Mouse (Mus musculus): ENCODE measurements around the gene Gm765.

The Gm765 gene

DNA sequence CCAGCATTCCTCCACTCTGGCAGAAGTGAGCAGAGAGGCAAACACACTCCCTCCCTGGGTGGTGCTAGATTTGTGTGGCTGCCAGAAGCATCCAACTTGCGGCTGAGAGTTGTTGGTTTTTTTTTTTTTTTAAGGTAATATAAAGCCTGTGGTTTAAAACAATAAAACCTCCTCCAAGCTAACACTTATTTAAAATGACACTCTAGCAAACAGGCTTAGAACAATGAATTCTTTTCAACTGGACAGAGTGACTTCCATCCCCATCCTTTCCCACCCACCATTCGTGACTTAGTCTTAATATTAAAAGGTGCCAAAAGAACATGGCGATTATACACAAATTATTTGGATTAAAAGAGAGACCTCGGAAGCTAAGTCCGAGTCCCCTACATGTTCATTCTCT, at the start of gene Gm765:
TSS of gene Gm765 (minus strand) at position 101 of the 400 bp plus-strand sequence.
- DNase-seq: no peak

DNA sequence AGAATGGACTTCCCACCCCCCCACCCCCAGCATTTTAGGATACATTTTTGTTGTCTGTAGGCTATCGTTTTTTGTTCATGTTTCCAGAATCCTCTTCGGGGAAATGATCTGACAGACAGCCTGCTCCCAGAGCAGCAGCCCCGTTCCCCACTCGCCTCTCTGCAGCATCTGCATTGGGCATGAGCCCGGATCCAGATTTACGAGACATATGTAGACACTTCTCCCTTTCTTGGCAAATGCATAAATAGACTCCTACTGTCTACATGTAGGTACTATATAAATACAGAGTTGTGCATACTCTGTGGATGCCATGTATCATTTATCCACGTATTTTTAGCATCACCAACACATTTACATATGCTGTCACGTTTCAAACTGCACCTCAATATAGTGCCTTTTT, 42.9 kb upstream of the Gm765 start:
- DNase-seq: no peak

DNA sequence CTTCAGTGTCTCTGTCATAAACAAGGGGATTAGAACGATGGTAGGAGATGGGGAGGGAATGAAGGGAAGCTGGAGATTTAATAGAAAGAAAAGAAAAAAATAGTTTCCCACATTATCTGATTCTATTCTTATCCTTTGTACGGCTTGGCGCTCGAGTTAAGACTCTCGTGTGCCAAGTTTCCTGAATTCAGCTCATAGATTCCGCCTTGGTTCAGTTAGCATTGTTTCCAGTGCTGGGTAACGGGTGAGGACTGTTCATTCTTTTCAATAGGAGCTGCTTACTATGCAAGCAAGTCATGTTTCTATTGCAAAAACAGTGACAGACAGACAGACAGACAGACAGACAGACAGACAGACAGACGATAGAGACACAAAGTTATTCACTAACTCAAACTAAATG, 41.9 kb upstream of the Gm765 start:
- DNase-seq: no peak

DNA sequence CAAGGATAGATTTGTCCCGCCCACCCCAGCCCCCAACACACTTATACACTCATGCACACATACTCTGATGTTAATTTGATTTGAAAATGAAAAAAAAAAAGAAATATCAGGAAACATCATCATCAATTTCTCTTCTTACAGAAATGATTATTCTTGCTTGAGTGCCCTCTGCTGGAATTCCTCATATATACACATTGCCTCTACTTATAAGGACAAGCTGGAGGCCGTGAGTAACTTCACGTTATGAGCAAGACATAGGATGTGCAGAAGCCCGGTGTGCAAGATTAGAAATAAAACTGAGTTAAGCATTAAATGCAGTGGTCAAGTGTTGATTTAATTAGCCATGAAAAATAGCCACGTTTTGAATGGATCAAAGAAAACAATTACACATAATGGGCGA, 40.9 kb upstream of the Gm765 start:
- DNase-seq: peak in 1 of 2 experiments; percentile 17

DNA sequence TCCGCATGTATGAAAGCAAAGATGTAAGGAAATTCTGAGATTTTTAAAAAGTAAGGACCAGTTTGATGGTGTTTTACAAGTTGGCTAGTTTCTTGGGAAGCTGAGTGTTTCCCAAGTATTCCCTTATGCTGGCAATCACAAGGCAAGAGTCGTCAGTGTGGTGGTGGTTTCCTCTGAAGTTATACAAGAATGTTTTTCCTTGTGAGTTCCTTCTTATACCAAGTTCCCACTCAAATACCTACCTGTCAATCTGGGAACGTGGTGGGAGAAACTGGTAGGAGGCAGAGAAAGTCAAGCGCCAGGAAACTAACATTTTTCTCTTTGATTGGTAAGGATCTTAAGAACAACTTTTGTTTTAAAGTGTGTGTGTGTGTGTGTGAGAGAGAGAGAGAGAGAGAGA, 23.6 kb upstream of the Gm765 start:
- DNase-seq: no peak

DNA sequence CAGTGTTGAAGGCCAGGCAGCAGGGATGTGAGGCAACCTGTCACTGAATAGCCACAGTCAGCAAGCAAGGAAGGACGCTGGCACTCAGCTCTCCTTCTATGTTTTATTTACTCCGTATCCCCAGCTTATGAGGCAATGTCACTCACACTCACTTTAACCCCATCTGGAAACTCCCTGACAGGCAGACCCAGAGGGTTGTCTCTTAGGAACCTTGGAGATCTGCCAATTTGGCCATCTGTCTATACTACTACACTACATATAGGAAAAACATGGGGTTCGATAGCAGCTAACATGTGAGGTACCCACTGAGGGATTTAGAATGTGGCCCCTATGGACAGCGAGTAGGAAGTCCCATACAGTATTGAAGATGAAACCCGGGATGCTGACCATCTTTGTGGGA, 12.7 kb upstream of the Gm765 start:
- DNase-seq: no peak

DNA sequence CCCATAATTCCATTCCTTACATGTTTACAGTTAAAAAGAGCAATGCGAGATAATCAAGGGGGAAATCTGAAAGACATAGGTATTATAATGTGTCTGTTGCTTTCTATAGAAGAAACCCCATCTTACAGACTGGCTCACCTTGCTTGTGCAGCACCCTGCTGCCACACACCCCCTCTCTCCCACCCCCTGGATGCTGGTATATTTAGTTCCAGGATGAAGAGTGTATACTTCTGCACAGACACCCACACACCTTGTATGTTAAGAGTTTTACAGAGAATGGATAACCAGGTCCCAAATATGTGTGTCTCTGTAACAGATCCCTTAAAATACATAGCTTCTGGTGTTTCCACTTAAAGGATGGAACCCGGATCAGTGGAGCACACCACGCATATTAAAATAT, 10.7 kb upstream of the Gm765 start:
- DNase-seq: no peak

DNA sequence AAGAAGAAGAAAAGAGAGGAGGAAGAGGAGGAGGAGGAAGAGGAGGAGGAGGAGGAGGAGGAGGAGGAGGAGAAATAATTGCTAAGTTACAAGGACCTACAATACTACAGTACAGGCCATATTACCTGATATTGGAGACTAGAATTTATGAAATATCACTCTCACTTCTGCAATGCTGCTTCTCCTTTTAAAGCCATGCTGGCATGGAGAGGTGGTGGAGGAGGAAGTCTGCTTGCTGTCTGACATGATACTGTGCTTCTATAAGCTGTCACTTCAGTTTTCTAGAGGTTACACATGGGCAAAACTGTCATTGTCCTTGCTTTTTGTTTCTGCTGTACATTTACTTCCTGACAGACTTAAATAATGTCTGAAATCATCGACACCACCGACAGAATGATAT, 9.8 kb downstream of the Gm765 start:
- peak in 1 of 2 experiments; percentile 4 for DNase-seq

DNA sequence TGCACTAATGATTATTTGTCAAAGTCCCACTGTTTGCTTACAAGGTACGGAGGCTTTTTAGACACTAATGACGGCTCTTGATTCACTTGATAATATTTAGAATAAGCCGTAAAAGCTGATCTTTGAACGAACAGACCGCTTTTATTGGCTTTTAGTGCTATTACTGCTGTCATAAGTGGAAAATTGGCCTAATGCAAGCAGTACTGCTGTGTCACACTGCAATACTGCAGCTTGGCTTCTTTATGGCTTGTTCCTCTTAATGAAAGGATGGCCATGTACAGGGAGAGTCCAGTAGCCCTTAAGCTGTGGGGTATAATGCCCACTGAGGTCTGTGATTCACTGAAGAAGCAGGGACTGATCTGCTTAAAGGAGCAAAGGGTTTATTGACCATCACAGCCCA, 30.9 kb downstream of the Gm765 start:
- DNase-seq: no peak

DNA sequence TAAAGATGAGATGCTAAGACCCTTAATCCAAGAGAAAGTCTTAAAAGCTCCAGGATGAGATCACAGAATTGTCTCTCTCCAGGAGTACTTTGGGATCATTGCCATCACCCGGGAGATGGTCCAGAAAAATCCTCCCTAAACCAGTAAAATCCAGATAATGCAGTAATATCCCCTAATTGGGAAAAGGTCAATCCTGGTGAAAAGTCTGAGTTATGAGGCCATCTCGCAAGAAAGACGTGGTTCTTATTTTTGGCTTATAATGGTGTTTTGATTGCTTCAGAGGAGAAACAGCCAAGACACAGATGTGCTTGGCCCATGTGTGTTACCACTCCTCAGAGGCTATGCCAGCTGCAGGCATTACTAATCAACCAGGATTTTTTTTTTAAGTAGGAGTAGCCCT, 34.9 kb downstream of the Gm765 start:
- no peak for DNase-seq

DNA sequence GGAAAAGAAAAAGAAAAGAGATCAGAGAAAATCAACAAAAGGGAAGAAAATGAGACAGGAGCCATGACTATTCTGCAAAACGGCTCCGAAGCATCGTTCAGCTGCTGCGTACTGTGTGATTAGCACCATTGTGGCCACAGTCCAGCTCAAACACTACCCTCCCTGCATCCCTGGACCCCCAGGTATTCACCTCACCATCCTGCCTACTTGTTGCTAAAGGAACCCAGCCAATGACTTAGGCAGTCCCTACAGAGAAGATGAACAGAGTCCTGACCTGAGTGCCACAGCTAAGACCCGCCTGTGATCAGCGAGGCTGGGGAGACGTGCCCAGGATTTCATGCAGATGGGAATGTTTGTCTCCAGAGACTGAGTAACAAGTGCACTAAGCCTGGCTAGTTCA, 35.4 kb downstream of the Gm765 start:
- DNase-seq: no peak

DNA sequence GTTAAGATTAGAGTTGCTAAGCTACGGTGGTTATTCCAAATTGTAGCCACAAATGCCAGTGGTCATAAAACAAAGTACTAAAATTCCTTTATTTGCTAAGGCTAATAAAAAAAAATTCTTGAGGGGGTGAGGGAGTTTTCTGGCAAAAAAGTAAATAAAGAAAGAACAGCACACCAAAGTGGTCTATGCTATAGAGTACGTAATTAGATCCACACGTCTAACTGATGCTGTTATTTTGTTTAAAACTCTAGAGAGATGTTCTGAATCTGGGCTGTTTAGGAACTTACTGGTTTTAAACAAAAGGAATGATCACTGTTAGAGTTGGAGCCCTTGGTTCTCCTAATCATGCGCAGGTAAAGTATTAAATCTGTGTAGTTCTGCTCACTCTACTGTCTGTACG, 50.5 kb downstream of the Gm765 start:
- DNase-seq: no peak

DNA sequence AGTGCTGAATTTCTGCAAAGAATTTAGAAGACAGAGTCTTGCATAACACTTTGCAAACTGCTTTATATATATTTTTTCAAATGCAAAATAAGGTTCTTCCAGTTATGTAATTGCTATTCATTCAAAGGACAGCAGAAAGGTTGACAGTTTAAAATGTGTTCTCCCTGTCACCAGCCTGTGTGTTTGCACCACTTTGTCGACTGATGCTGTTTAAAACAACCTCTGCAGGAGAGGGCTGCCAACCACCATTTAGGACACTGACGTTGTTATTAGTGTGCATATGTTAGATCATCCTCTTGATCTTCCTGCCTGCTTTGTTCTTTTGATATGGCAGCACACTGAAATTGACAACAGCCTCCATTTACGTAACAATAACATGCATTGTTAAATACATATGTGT, 54.2 kb downstream of the Gm765 start:
- no peak for DNase-seq

DNA sequence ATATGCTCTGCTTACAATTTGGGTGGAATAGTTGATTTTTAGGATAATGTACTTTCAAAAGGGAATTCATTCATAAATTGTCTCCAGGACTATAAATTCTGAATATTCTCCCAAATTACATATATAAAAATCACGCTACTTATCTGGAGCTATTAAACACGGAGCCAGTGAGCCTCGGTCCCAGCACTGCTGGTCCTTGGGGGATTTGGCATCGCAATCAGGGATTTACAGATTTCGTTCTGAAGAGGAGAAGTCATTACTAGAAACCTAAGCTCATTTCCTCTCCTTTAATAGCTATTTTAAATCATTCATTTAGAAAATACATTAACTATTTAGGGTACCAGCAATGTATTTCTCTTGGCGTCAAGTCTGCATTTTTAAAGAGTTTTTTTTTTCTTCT, 55.0 kb downstream of the Gm765 start:
- no peak for DNase-seq

DNA sequence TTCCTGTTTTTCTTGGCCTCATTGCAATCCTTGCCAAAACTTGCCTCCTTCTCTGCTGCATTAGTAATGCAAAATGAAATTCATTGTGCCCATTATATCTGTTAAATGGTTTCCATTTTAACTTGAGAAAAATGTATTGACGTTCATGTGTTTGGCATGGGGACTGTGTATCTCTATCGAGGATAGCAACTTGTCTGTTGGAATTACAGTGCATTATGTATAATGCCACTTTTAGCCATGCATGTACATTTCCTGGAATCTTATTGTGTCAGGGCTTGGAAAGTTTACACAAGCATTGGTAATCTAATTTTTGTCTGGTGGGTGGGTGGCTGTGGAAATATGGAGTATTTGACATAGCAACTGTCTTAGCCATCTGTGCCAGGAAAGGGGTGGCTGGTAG, 57.4 kb downstream of the Gm765 start:
- DNase-seq: no peak

DNA sequence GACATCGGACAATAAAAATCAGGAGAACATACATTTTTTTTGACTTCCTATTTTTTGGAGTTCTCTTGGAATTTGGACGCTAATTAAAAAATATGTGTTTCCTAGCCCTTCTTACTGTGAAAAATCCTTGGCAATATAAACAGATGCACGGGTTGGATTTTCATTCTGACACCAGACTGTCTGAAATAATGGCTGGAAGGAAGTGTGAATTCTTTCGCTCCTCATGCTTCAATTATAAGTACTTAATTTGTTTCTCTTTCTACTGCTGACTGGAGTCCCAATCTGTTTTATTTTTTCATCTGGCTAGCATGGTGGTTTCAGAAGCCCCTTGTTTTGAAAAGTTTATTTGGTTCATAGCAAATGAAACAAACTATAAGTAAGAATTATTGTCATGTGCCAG, 59.8 kb downstream of the Gm765 start:
- DNase-seq: no peak

DNA sequence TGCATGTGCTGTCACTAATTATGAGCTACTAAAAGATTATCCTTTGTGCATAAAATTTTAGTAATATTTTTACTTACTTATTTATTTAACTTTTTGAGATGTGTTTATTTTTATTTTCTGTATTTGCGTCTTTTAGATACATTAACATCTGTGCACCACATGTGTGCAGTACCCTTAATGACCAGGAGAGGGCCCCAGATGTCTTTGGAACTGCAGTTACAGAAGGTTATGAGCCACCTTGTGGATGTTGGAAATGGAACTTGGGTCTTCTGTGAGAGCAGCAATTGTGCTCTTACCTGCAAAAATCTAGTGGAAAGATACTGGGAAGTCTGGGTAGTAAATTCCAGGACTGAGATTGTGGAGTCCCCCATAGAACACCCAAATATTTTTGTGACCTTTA, 71.0 kb downstream of the Gm765 start:
- DNase-seq: peak; percentile 30 to 67

DNA sequence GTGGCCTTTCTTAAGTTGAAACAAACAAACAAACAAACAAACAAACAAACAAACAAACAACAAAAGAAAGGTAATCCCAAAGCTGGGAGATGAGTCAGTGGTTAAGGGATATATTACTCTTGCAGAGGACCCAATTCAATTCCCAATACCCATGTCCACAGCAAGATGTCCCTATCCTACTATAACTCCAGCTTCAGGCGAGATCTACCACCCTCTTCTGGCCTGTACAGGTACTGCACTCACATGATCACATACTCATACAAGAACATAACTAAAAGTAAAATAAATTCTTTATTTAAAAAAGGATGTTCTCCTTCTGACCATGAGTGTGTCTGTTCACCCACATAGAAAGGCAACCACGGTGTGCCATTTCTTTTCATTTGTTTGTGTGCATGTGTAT, 79.6 kb downstream of the Gm765 start:
- DNase-seq: no peak

DNA sequence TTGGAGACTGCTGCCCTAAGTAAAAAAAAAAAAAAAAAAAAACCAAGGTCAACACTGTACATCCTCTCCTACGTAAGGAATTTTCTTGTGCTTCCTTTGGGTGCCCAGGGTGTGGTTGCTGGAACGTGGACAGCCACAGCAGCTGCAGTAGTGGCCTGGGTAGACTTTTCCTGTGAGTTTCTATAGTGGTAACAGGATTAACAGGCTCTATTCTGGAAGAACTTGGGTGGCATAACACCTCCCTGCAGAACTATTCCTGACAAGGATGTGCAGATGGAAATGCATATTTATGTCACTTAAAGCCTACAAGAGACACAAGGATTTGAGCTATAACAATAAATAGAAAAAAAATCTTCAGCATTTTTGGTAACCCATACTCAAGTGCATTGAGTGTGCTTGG, 83.5 kb downstream of the Gm765 start:
- no peak for DNase-seq

DNA sequence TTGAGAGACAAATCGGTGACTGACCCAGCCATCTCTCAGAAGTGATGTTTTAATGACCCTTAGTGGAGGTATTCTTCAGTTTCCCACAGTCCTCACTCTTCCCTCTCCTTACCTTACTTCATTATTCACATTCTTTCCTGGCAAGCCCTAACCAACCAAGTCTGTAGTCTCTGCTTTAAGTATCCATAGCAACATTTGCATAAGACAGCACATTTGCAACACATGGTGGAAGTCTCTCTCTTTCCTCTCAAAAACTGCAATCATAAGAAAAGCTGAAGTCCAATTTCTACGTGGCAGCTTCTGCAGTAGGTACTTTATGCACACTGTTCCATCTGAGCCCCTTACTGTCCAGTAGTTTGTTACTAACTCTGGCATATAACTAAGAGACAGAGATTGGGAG, 96.1 kb downstream of the Gm765 start:
- no peak for DNase-seq

DNA sequence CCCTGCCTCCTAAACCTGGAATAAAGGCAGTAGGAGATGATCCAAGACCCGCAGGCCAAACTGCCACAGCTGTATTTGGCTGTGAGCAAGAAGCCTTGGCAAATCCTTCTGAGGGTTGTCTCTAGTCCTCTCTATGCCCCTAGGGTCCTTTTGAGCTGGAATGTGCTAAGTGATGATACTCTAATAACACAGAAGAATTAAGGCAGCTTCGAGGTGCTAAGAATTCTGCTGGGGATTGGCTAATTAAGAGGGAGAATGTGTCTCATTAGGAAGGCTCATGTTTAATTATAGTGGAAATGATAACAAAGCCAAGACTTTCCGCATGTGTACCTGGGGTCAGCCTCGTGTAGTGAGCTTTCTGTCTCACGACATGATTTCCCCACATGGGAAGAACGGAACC, 99.4 kb downstream of the Gm765 start:
- no peak for DNase-seq

DNA sequence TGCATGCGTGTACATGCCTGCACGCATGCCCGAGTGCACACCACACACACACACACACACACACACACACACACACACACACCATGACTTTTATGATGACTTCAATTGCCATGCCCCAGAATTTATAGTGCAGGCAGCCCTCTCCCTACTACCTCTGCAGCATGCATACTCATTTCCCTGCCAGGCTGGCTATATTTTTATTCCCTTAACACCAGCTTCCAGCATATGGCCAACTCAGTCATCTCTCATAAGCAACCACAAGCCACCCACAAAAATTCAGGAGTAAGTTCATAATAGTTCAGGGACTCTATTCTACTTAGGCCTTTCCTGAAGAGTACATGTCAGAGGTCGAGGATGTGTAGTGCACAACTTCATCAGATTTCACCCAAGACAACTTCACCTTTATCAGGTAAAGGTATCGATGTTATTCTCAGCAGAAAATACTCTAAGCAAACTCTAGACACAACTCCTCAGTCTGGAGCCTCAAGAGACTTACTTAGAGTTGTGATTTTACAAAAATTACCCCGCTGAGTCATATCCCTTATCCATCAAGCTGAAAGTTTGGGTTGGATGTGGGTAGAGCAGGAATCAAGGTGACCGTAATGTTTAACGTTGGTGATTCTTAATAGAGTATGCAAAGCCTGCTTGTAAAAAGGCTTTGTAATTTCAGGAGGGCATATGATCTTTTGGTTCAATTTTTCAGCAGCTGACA, 101.8 kb downstream of the Gm765 start:
- no peak for DNase-seq

DNA sequence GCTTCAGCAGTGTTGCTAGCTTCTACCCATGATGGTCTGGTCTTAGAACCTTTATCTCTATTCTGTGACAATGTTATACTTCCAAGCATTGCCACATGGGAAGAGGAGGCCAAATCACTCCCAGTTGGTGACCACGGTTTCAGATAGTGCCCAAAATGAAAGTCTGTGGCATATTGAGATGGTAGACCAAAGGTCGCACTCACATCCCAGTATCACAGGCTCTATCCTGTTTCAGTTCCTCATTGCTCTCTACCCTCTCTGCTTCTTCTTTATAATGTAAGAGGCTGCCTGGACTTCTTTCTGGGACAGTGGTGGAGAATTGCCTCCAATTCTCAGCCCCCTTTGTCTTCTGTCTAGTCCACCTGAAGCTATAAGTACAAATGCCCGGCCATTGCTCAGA, 108.5 kb downstream of the Gm765 start:
- no peak for DNase-seq

DNA sequence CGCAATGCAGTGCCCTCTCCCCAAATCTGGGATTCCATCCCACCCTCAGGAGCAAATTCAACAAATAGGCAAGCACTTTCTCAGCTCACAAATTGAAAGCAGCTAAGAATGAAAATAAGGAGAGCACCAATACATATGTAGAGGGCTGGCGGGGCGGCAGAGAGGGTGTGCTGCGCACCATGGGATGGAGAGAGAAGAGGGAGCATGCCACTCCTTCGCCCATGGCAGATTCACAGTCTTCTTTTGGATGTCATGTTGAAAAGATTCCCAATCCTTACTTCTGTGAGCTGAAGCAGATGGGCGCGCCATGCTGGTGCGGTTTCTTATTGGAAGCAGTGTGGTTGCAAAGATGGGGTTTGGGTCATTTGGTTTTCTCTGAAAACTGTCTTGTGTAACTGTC, 118.6 kb downstream of the Gm765 start:
- no peak for DNase-seq

DNA sequence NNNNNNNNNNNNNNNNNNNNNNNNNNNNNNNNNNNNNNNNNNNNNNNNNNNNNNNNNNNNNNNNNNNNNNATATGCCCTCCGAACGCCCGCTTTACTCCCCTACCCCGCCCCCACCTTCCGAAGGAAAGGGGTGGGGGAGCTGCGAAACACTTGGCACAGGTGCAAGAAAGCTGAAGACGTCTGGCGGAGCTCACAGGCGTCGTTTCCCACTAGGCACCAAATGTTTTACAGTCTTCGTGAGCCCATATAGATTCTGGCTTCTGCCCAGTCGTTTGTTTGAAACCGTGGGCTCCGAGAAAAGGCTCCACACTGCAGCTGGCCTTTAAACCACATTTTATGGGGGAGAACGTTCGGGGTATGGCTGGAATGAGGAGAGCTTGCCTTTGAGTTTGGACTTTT, 120.6 kb downstream of the Gm765 start:
- no peak for DNase-seq

DNA sequence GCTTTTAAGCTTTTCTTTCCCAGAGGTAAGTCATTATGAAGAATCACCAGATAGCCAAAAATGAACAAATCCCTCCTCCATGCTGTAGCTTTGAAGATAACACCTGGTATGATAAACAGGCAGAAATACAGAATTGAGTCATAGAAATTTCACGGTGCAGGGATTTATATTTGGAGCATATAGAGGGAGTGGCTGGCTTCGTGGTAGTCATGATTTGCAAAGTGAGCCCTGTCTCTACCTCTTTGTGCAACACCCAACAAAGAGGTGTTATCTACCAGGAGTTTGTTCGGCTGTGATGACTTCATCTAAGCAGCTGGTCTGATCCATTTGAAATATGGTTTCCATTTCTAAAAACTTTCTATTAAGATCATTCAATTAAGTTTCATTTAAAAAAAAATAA, 130.3 kb downstream of the Gm765 start:
- no peak for DNase-seq

All from lung, postnatal 4 days (tissue).